8 mouse cellular contexts compared by ENCODE assay signal in the genomic region with DNA sequence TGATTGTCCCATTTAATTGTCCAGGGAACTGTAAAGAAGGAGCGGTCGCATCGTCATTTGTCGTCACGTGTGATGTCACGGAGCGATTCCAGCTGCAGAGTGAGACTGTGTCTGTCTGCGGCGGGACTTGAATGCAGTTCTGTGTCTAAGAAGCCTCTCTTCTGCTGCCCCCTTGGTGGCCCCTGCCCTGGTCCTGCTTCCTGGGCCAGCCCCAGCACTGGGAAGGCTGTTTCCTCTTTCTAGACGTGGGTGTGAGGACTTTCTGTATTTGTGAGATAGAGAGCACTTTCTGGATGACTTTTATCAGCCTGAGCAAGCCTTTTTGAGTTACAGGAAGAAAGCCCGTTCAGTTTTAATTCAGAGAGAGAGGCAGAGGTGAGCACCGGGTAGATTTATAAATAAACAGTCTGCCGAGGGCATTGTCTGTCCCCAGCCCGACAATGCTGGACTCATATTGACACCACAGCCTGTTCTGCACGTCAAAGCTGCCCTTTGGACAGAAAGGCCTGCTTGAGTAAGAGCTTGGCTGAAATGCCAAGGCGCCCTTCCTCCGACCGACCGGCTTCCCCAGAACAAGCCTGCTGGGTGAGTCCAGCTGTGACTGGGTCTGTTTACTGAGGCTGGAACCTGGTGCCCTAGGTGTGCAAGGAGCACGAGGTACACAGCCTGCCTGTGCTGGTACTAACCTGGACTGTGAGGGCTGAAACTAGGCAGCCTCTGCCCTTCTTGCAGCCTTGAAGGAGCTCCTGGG. TPM values are rescaled to one million over a fixed set of nuclear protein-coding genes. Genes with fewer than 3 reads are reported as not detected.
DNase-seq lines count a peak whose midpoint lies in the region; ATAC-seq and TF ChIP-seq lines count a peak whose summit lies in the region.

No protein-coding gene starts in this region.

- peak overlapping the region; percentile 44 for H3K4me2 ChIP-seq in heart, embryonic 12.5 days
- 0 out of 2 replicates have a peak overlapping the region, but pooled peaks have one; percentile 13 for H3K4me2 ChIP-seq in kidney, embryonic 15.5 days

- peak overlapping the region; percentile 63 for H3K9ac ChIP-seq in heart, embryonic 12.5 days
- no peak overlapping the region for H3K9ac ChIP-seq in kidney, embryonic 15.5 days

- peak overlapping the region; percentile 88 for H3K27ac ChIP-seq in bone marrow macrophage, adult 2 months (ENCODE audit: insufficient read depth, low read depth, low read length)
- peak overlapping the region; percentile 89 for H3K27ac ChIP-seq in heart, embryonic 12.5 days (ENCODE audit: poor library complexity, severe bottlenecking)
- H3K27ac ChIP-seq in kidney, embryonic 15.5 days = peak overlapping the region; percentile 86

- no peak for DNase-seq in frontal cortex, postnatal 10 days (ENCODE audit: low spot score in 2 of 2)
- DNase-seq in lung, postnatal 25 days (ENCODE audit: low spot score) = peak; percentile 85
- peak; percentile 48 for DNase-seq in splenic B cell, adult 2 months (ENCODE audit: low read depth, low spot score)
- DNase-seq in cerebellum, adult 9-11 months = no peak

- H3K27me3 ChIP-seq in heart, embryonic 12.5 days (replicated peaks) = no peaks in the 10 kb centered on the region
- H3K27me3 ChIP-seq in kidney, embryonic 15.5 days = no peaks in the 10 kb centered on the region
- H3K27me3 ChIP-seq in splenic B cell, adult 2 months (ENCODE audit: control insufficient read depth, insufficient read depth, low read length, poor library complexity, severe bottlenecking) = no peaks in the 10 kb centered on the region

- H3K36me3 ChIP-seq in heart, embryonic 12.5 days = 0 out of 2 replicates have a peak, but pooled peaks cover 4% of the 10 kb centered on the region
- H3K36me3 ChIP-seq in kidney, embryonic 15.5 days = peaks cover 11% of the 10 kb centered on the region; the same call in 1 of the 2 replicates
- no peaks in the 10 kb centered on the region for H3K36me3 ChIP-seq in splenic B cell, adult 2 months (ENCODE audit: control insufficient read depth, insufficient read depth, low read length, poor library complexity, severe bottlenecking)

- no peak for TF ChIP-seq POLR2A in bone marrow macrophage, adult 2 months (IDR thresholded peaks at IDR 0.05; ENCODE audit: borderline replicate concordance, low read depth, low read length)

- H3K4me1 ChIP-seq in bone marrow macrophage, adult 2 months (ENCODE audit: control insufficient read depth, insufficient read depth, low read length) = peaks cover 88% of the 10 kb centered on the region
- peaks cover 98% of the 10 kb centered on the region for H3K4me1 ChIP-seq in heart, embryonic 12.5 days (replicated peaks)
- peaks cover 98% of the 10 kb centered on the region for H3K4me1 ChIP-seq in kidney, embryonic 15.5 days

- 30% methylated on average over 20 of the region's 20 CpGs for WGBS in heart, embryonic 12.5 days
- 46% methylated on average over 20 of the region's 20 CpGs for WGBS in kidney, embryonic 15.5 days

- ATAC-seq in frontal cortex, adult (ENCODE audit: low TSS enrichment) = peak; percentile 2; the same call in 1 of the 2 replicates
- peak; percentile 23; the same call in 1 of the 2 replicates for ATAC-seq in heart, embryonic 12.5 days (ENCODE audit: insufficient number of reproducible peaks, low FRiP score)
- peak; percentile 58; the same call in 1 of the 2 replicates for ATAC-seq in kidney, embryonic 15.5 days (replicated peaks; ENCODE audit: low FRiP score)

- H3K4me3 ChIP-seq in bone marrow macrophage, adult 2 months (ENCODE audit: insufficient read depth, low read length) = peak overlapping the region; percentile 38
- no peak overlapping the region; the same call in 1 of the 2 replicates for H3K4me3 ChIP-seq in heart, embryonic 12.5 days
- no peak overlapping the region for H3K4me3 ChIP-seq in kidney, embryonic 15.5 days (replicated peaks)

- no peaks in the 10 kb centered on the region for H3K9me3 ChIP-seq in heart, embryonic 12.5 days (replicated peaks)
- H3K9me3 ChIP-seq in kidney, embryonic 15.5 days (replicated peaks) = no peaks in the 10 kb centered on the region

- TF ChIP-seq CTCF in bone marrow macrophage, adult 2 months (IDR thresholded peaks at IDR 0.05; ENCODE audit: low read depth, low read length) = no peak

RNA-seq across cellular contexts. Expression of gene Zmiz1, which starts 22.1 kb away (rescaled TPM):
- polyA plus RNA-seq in bone marrow macrophage, adult 2 months (2012; ENCODE audit: insufficient read depth, insufficient read length, missing spikeins) = 78.1 and 99.2 TPM in 2 replicates
- 34.2 and 41.4 TPM in 2 replicates for polyA plus RNA-seq in heart, embryonic 12.5 days (2016; fragmentation: Nextera tagmentation; extraction: Ambion mirVana)
- polyA plus RNA-seq in kidney, embryonic 15.5 days (2015; fragmentation: Nextera tagmentation; extraction: Ambion mirVana) = 41.8 and 47.3 TPM in 2 replicates

Comparison
In these comparisons a context has a peak if more than half of its experiments do, and no peak if none do; other contexts are left out.
1. ATAC-seq: peak in every context shown above with its lines; median percentile 58 in kidney, embryonic 15.5 days; 23 in heart, embryonic 12.5 days; 2 in frontal cortex, adult.
2. DNase-seq: peak in lung, postnatal 25 days (single experiment) and splenic B cell, adult 2 months (single experiment); none in frontal cortex, postnatal 10 days (0 of 2) and cerebellum, adult 9-11 months (single experiment).
3. Peak in every context shown above with its lines, with median percentiles within 50 percentile points of each other: H3K27ac ChIP-seq.